Mouse (Mus musculus) gastrocnemius, postnatal 10 days (tissue): ENCODE measurements at regions not wholly inside any gene's neighbourhood (a gene's known extent, or its start where the extent isn't known, plus 50 kb on each side); places are given as distances from the start of the nearest gene placed in this dataset.

Source experiments
- DNase-seq: peaks from one replicate; pipeline ENCODE4 v3.0.0; 2021; ENCODE audit warnings: mixed read lengths

- DNase-seq, result no peak
Measured at GRCm38 (mm10) chr7:135818298-135818697, 102.1 kb upstream of the Mki67 start.

- no peak for DNase-seq
Measured at GRCm38 (mm10) chr7:135823884-135824750, 108.0 kb upstream of the Mki67 start.

GRCm38 (mm10) chr7:135829246-135829645 is 113.1 kb upstream of the Mki67 start:
- no peak for DNase-seq

DNA sequence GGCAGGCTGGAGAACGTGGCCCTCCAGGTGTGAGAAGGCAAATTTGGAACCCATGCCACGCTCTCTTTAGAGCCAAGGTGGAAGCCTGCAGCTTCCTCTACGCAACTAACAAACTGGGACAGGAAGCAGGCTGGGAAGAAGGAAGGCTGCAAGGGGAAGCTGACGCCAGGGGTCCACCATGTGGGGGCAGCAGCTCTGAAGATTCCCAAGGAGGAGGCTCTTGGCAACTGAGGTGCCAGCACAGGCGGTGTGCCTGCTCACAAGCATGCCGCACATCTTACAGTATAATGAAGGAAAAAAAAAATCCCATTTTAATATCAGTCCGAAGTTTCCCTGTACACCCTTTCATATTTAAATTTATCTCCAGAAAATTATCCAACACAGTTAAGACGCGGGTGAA is 117.3 kb upstream of the Mki67 start:
- no peak for DNase-seq

DNA sequence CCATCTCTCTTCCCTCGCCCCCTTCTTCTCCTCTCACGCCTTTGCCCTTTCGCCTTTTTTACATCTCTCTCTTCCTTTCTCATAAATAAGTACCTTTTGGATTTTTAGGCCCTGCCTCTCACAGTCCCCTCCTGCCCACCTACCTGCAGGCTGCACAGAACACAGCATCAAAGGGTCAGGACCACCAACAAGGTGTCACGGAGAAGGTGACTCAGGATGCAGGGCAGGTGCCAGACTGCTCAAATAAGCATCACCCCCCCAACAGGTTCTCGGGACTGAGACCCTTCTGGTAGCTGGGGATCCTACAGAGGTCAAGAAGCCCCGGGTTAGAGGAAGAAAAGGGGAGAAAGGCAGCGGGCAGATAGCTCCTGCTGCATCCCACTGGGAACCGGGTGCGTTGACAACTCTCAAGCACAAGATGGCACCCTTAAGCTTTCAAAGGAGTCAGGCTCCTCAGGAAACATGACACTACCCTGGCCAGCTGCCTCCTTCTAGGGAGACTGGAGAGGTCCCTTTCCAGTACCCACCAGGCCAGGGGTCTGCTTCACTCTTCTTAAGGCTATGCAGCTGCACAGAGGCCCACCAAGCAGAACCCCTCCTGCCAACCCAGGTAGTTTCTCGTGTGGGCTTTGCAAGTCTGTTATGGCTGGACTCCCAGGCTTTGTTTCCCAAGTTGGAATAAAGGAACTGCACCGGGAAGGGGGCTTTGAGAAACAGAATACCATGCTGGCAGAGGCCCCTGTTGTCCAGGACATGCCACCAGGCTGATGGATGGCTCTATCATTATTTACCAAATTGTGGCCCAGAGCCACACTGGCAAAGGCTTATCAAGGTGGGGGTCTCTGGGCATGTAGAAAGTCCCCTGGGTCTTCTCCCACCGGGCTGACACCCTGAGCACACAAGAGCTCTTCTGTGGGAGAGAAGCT is 120.9 kb upstream of the Mki67 start:
- peak; percentile 86 for DNase-seq

- DNase-seq, result no peak
Measured at GRCm38 (mm10) chr7:135844018-135844417, 127.9 kb upstream of the Mki67 start.

DNA sequence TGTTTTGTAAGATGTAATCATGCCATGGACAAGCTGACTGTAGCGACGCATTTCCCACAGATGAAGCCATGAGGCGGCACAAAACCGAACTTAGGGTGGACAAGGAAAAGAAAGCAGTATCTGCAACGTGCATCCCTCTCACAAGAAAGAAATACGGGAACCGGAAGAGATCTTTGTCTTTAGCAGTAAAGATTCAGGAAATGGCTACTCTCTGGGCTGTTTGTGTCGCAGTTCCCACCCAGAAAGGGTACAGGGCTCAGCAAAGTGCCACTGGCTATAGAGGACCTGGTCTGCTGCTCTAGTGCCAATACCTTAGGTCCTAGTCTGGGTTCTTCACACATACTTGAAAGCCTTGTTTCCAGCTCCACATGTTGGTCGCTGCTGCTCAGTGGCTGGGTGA is 131.1 kb upstream of the Mki67 start:
- DNase-seq, result no peak

- DNase-seq, result no peak
Measured at GRCm38 (mm10) chr7:135848170-135848569, 132.0 kb upstream of the Mki67 start.

DNA sequence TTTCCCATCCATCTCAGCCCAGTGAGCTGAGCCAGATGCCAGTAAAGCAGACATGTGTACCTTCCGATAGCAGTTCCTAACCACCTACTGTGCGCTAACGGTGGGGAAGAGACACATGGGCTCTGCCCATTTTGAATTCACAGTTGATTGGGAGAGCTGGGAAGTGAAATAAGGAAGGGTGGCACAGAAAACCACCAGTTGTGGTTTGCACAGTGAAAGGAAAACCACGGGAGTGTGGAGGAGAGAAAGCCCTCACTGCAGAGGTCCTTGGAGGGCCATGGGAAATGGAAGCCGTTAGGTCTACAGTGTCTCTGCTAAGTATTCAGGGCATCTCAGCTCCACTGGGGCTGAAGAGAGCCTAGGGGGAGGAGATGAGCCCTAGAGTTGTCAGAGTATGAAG is 132.7 kb upstream of the Mki67 start:
- no peak for DNase-seq

- peak; percentile 49 for DNase-seq
Measured at GRCm38 (mm10) chr7:135853127-135853813, 137.1 kb upstream of the Mki67 start.

DNA sequence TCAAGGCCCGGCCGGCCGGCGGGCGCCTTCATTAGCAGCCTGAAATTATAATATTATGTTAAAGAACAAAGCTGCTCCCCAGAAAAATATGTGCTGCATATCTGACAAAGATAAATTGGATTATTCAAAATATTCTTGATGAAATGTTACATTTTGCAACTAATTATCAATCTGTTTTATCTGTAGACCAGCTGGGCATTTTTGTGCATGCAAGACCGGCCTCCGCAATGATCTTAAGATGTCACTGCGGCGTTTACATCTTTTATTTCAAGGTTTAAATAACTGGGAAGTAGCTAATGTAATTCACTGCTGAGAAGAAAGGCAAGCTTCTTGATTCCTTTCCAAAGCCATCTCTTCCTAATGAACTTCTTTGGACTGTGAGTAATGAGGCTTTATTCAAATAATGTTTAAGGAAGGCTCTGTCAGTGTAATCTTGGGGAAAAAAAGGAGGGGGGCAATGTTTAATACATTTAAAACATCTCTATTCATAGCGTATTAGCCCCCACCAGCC is 137.7 kb upstream of the Mki67 start:
- no peak for DNase-seq

GRCm38 (mm10) chr7:135860288-135860687 is 144.1 kb upstream of the Mki67 start:
- DNase-seq, result no peak

- DNase-seq, result no peak
Measured at GRCm38 (mm10) chr7:135860741-135861408, 144.7 kb upstream of the Mki67 start.

DNA sequence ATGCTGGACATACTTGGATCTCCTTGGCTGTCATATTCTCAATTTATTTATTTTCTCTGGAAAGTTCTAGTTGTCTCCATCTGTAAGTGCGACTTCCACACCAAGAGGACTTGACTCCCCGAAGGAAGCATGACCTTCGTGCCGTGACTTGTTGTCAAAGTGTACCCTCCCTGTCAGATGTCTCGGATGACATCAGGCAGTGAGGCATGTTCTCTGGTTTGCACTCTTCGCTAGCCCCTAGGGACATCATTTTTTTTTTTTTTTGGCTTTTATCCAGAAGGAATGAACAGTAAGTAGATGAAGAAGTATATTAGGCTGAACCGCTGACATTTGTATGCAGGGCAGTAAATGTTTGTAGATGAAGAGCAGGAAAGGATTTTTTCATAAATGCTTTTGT is 145.2 kb upstream of the Mki67 start:
- no peak for DNase-seq

GRCm38 (mm10) chr7:135863581-135864426 is 147.6 kb upstream of the Mki67 start:
- DNase-seq, result no peak

DNA sequence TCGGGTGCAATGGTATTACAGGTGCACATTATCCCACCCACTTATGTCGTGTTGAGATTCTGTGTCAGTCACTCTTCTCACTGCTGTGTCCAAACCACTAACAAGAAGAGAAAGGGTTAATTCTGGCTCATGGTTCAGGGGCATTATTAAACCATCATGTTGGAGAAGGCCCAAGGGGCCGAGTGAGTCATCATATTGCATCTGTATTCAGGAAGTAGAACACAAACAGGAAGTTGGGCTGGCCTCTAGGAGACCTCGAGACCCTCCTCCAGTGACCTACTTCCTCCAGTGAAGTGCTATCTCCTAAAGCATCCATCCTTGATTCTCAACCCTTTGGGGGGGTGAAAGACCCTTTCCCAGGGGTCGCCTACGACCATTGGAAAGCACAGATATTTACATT is 154.8 kb upstream of the Mki67 start:
- no peak for DNase-seq

DNA sequence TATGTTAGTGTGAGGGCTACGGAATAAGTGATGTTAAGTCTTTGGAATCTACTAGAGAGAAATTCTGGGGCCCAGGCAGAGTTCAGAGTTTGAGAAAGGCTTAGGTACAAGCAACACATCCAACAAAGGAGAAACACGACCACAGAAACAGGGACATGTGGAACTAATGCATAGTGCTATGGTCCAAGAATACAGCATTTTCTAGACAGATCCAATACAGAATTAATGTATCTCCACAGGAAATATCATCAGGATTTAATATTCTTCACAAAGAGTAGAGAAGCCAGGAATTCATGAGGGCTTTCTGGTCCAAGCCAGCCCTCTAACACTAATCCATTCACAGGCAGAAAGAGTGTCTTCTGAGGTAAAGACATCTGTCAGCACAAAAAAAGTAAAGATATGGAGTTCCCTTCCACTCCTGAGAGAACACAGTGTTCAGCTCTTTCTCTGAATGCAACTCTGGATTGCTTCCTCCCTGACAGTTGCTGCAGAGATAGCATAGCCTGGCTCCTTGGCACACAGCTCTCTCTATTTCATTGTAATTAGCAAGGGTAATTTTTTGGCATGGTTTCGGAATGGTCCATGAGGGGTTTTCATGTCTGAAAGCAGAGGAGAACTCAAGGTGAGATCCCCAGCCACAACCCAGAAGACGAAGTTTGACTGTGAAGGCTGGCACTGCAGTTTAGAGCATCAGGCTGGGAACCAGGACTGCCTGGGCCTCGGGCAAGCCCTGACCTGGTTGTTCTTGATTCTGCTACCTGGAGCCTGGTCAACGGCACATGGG is 161.1 kb upstream of the Mki67 start:
- DNase-seq, result no peak

- DNase-seq, result no peak
Measured at GRCm38 (mm10) chr7:135878750-135879149, 162.6 kb upstream of the Mki67 start.

DNA sequence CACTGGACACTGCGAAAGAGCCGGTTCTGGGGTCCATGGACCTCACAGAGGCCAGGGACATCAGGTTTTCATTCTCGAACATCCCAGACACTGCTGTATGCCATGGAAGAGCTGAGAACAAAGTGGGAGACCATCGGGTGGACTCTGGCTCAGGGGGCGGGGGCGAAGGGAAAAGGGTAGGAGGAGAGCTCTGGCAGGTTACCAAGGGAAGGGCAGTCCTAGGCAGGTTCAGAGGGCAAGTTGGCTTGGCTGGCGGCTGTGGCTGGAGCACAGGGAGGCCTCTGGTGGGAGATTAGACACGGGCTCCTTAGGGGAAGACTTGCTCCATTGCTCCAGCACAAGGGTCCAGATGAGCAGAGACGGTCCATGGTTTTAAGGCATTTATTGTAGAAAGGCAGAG is 164.3 kb upstream of the Mki67 start:
- DNase-seq, result no peak

DNA sequence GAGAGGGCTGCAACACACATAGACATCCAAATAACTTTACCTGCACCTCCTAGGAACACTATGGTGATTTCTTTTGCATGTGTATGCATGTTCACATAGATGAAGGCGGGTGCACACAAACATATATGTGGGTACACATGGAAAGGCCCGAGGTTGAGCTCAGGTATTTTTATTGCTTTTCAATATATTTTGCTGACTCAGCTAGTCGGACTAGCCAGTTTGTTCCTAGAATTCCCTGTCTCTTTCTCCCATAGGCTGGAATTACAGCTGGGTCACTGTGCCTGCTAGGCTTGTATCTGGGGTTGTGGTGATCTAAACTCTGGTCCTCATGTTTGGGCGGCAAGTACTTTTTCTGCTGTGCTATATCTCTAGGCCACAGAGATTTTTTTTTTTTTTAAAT is 166.1 kb upstream of the Mki67 start:
- no peak for DNase-seq
